Mouse (Mus musculus) thymus, adult 2 months (tissue): ENCODE measurements at regions not wholly inside any gene's neighbourhood (a gene's known extent, or its start where the extent isn't known, plus 50 kb on each side); places are given as distances from the start of the nearest gene placed in this dataset.

Experiments used
- CTCF ChIP-seq: fragments of 200-500 bp; IDR thresholded peaks from 2 replicates; pipeline ENCODE4 v1.5.1; 2012; ENCODE audit warnings: mild to moderate bottlenecking, control low read depth, low read length, moderate library complexity, borderline replicate concordance; ENCODE audit not compliant: control insufficient read depth, poor library complexity, insufficient read depth; ENCODE audit errors: extremely low read depth
- POLR2A ChIP-seq: fragments of 200-500 bp; IDR thresholded peaks from 2 replicates; pipeline ENCODE4 v1.6.1; 2012; ENCODE audit warnings: mild to moderate bottlenecking, low read length, control low read depth, moderate library complexity; ENCODE audit not compliant: control insufficient read depth, poor library complexity, insufficient read depth; ENCODE audit errors: extremely low read depth

DNA sequence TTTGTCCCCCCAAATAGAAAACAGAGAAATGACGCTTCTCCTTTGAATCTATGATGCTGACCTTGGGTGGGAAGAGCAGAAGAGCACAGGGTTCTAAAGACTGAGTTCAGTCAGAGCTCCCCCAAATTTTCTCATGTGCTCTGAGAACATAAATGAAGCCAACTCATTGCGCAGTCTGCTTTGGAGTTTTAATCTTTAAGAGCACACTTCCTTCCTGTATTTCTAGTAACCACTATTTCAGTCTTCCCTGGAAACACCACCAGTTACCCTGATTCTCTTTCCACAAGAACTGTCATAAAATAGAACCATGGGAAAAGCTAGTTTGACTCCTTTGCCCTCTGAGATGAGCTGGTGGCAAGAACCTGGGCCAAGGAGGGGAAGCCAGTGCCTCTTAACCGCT lies 163.2 kb downstream of the Tmem17 start:
- TF ChIP-seq POLR2A (no peak), CTCF (no peak)
